Mouse (Mus musculus) cerebellum, adult 11 months (tissue): ENCODE results near the gene Cilp.
"Not testable (repeated sequence)": the region's sequence is repeated elsewhere in the genome, so short reads cannot be mapped to it uniquely, and the experiment has no call there.

Source experiments
- DNase-seq: peaks from one replicate; pipeline ENCODE4 v3.0.0; 2022

The Cilp gene

GRCm38 (mm10) chr9:65264959-65265358 lies at the start of gene Cilp:
TSS of gene Cilp (plus strand) at chr9:65265180.
- no peak for DNase-seq

DNA sequence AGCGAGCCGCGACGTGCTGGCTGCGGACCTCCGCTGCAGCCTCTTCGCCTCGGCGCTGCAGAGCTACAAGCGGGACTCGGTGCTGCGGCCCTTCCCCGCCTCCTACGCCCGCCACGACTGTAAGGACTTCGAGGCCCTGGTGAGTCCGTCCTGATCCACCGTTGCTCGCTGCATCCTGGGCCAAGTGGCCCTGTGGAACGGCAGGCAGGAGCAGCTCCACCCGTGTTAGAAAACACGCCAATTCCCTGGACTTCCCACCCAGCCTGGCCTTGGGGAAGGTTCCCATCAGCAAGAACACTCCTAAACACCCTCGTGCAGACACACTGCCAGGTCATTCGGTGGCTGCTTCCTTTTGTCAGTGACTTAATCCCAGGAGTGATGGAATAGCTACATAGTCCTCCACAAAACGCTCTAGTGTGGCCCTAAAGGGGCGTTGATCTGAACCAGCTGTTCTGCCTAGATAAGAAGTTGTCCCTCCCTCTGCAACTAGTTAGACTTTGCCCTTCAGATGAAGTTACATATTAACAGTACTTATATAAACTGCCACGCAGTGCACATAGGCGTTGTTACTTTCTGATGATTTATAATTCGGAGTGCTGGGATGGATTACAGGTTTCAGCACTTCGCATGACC lies 49.4 kb upstream of the Cilp start:
- no peak for DNase-seq

DNA sequence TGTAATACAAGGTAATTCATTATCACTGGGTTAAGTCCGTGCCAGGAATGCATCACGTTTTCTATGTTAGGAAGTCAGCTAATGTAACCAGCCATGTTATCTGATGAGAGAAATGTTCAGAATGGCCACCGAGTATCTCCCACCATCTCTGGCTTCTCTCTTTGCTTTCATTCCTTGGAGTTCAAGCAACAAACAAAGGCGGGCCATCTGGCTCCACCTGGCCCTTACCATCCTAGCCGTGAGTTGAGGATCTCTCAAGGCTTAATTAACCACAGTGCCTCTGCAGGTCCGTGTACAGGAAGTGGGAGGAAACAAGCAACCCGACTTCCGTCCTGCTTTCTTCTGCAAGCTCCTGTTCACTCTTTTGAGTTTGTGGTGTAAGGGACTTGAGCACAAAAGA lies 48.0 kb upstream of the Cilp start:
- DNase-seq = no peak

DNA sequence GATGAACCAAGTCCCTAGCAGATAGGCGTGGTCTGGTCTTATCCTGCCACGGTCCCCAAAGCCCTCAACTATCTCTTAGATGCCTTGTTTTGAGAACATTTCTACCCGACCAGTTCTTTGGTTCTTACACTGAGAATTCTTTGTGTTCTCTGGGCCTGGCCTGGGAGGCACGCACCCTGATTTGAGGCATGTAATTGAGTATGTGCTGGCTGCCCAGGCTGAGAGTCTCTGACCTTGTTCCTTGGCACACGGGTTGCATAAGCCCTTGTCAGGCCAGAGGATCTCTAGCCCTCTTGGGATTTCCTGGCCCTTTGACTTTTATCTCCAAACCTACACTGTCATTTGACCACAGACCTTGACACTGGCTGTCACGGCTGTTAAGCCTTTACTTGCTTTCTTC lies 47.3 kb upstream of the Cilp start:
- no peak for DNase-seq

GRCm38 (mm10) chr9:65218916-65219315 lies 46.1 kb upstream of the Cilp start:
- DNase-seq = no peak

GRCm38 (mm10) chr9:65220398-65220797 lies 44.6 kb upstream of the Cilp start:
- DNase-seq = not testable (repeated sequence)

DNA sequence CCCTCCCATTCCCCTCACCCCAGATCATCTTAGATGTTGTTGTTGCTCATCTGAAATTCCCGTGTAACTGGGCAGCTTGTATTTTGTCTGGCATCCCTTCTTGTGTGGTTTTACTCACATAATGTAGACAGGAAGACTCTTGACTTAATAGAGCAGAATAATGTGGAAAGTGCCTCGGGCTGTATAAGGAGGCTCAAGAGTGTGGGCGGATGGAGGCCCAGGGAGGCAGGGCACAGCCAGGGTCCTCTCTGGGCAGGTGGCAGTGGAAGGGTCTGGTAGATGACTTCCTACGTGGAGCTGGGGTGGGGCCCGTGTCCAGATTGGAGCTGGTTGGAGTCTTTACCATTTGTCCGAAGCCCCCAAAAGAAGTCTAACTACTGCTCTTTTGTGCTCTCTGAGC lies 41.1 kb upstream of the Cilp start:
- no peak for DNase-seq

- DNase-seq = no peak
These were observed 39.2 kb upstream of the Cilp start for GRCm38 (mm10) chr9:65225795-65226194.

DNA sequence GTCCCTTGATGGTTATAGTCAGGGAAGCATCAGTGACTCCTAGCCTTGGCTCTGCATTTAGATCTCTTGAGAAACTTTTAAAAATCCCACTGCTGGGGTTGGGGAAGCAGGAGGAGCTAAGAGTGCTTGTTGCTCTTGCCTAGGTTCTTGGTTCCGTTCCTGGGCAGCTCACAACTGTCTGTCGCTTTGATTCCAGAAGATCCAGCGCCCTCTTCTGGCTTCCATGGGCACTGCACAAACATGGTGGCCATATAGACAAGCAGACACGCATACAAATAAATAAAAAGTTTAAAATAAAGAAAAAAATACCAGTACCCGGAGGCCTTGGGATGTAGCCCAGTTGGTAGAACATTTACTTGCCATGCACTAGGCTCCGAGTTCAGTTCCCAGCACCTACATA lies 34.7 kb upstream of the Cilp start:
- no peak for DNase-seq

- DNase-seq = no peak
These were observed 33.7 kb upstream of the Cilp start for GRCm38 (mm10) chr9:65231284-65231683.

- DNase-seq = no peak
These were observed 31.6 kb upstream of the Cilp start for GRCm38 (mm10) chr9:65233243-65233985.

DNA sequence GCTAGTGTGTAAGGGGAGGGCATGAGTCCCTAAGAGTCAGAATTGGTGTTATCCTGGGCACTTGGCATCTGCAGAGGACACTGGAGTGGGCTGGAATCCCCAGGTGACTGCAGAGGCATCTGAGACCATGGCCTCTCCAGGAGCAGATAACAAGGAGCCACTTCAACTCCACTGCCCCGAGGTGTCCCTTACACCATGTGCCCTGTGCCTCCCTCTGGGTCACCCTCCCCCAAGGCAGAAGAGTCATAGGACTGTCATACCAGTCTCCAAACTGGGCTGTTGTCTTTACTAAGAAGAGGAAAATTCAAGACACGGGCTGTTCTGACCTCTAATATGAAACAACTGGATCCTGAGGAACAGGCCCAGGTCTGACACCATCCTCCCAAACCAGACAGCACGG lies 30.2 kb upstream of the Cilp start:
- no peak for DNase-seq

DNA sequence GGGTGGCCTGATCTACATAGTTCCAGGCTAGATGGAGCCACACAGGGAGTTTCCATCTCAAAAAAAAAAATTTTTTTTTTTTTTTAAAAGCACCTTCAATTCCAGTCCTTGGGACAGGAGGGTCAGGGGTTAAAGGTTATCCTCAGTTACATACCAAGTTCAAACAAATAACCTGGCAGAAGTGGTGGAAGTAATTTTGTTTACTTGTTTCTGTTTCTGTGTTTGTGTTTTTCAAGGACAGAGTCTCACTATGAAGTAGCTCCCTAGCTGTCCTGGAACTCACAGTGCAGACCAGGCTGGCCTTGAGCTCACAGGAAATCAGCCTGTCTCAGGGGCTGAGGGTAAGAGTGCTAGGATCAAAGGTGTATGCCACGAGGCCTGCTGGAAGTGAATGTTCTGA lies 29.4 kb upstream of the Cilp start:
- DNase-seq = no peak

GRCm38 (mm10) chr9:65237616-65238015 lies 27.4 kb upstream of the Cilp start:
- DNase-seq = no peak

DNA sequence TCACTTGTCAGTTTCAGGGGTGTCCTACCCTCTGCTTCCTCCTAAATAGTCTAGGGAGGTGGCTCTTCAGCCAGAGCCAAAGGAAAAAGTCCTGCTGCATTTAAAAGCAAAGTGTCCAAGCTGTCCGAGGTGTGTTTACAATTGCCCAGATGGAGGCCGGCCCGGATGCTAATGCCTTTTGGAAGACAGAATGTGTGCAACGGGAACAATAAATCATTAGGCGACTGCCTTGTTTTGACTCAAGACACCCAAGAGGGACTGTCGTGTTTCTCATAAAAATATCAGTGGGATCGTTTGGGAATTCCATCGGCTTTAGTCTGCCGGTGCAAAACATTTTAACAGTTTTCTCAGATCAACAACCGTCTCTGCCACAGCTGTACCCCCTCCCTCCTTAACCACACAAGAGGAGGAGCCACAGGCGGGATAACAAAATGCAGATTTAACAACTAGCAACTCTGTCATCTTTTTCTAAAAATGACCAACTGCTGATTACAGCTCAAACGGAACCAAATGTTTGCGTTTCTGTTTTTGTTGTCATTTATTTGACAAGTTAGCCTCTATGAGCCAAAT lies 26.7 kb upstream of the Cilp start:
- no peak for DNase-seq

GRCm38 (mm10) chr9:65239176-65239575 lies 25.8 kb upstream of the Cilp start:
- DNase-seq = no peak

DNA sequence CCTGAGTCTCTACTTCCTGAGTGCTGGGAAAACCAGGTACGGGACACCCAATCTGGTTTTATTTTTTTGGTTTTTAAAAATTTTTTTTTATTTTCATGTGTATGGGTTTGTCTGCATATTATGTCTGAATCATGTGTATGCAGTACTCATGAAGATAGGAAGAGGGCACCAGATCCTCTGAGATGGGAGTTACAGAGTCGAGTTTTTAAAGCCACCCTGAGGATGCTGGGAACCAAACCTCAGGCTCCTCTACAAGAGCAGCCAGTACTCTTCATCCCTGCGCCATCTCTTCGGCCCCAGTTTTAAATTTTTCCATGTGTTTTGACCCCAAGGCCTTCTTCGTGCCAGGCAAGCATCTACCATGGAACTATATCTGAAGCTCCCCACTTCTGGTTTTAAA lies 25.2 kb upstream of the Cilp start:
- DNase-seq = no peak

DNA sequence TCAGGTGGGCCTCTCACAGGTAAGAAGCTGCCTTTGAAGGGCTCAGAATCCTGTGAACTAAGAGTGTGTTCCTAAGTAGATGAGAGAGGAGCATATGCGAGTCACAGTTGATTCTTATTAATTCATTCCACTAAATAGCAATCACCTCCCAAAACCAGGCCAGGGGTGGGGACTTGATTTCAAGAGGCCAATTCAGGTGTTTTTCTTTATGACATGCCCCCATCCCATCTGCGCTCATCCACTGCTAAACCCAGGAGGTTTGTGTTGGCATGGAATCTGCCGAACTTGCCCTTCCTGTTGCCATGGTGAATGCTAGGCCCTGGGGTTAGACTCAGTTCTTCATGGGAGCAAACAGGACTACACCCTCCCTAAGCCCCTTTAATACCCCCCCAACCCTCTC lies 24.4 kb upstream of the Cilp start:
- DNase-seq = no peak

DNA sequence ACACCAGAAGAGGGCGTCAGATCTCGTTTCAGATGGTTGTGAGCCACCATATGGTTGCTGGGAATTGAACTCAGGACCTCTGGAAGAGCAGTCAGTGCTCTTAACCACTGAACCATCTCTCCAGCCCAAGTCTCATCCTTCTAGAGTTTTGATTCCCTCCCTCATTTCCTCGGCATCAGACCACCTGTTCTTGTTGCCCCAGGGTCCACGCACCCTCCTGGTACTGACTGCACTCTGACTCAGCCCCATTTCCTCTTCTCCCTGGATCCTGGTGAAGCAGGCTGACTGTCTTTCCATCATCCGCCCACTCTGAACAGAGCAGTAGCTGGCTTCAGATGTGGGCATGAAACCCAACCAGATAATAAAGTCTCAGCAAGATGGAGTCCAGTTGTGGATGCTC lies 23.0 kb upstream of the Cilp start:
- no peak for DNase-seq

- DNase-seq = no peak
These were observed 21.7 kb upstream of the Cilp start for GRCm38 (mm10) chr9:65243249-65243648.

DNA sequence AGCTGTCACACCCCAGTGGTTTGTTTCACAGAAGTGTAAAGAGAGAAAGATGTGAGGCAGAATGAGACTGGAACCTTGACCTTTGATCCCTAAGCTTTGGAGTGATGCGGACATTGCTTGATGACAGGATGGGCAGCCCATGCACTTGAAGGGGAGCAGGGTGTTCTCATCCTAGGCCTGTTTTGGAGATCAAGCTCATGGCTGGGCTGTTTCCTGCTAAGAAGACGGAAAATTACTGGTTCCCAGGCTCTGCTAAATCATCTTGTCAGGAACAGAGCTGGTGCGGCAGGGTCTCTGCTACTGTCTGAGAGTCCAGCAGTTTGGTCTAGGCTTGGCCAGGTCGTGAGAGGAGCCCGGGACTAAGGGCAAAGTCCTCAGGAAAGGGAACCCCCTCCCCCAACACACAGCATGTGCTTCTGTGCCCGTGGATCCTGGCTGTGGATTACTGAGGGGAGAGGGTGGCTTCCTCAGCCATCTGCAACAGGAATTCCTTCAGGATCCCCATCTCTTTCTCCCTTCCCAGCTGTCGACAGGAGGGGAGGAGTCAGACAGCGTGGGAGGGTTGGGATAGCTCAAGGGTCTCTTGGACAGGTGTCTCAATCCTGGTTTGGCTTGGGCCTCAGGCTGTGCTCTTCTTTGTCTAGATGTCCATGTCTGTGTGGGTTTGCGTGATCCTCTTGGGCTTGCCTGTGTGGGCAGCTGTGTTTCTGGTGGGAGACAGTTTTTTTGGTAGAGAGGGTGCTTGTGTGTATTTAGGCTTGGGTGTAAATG lies 20.8 kb upstream of the Cilp start:
- no peak for DNase-seq

DNA sequence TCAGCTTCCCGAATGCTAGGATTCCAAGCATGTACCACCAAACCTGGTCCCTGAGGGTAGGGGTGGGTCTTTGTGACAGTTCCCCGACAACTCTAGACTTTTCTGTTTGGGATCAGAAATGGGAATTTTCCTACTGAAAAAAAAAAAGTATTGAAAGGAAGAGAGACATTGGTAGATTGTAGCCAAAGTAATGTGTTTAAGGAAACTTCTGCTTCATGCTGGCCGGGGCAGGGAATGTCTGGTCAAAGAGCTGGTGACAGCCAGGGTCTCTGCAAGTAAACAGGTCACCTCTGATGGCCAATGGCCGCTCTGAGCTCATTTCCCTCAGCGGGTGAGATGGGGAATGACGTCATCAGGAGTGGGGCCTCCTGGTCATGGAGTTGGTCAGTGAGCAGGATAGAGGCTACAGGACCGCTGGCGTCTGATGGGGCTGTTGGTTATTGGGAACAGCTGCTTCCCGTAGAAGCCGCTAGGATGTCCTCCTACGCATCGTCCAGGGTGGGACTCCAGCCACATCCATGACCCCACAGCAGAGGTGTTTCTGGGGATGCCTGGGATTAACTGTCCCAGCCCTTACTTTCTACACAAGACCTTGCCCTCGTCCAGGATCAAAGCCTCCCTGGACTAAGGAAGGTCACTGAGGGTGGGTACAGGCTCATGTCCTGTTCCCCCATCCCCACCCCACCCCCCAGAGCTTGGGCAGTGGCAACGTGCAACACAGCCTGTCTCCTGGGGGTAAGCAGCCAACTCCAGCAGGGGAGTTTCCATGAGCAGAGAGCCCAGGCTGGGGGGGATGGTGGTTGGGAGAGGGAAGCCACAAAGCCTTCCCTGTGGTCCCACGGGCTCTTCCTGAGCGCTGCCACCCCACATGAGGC lies 17.2 kb upstream of the Cilp start:
- DNase-seq = no peak

- no peak for DNase-seq
These were observed 16.6 kb upstream of the Cilp start for GRCm38 (mm10) chr9:65248377-65248690.
